Mouse (Mus musculus) forebrain, embryonic 13.5 days (tissue): ENCODE data around the gene Tex13c2. TPM values are rescaled to one million over a fixed set of nuclear protein-coding genes. Genes with fewer than 3 reads are reported as not detected.

Experiments used
- ATAC-seq: fragments of 200-750 bp; cut with Nextera tagmentation; 2 replicates; pipeline ENCODE4 v1.8.0; 2017
- H3K27ac ChIP-seq: fragments of 300-500 bp; sonication (generic); 2 replicates; pipeline ENCODE4 v1.5.1; 2015; ENCODE audit warnings: inconsistent platforms, mild to moderate bottlenecking, moderate library complexity
- H3K27me3 ChIP-seq: fragments of 300-500 bp; sonication (generic); 2 replicates; pipeline ENCODE4 v1.6.1; 2015; ENCODE audit warnings: mild to moderate bottlenecking, inconsistent platforms
- H3K36me3 ChIP-seq: fragments of 300-500 bp; sonication (generic); 2 replicates; pipeline ENCODE4 v1.6.1; 2015; ENCODE audit warnings: mild to moderate bottlenecking, inconsistent platforms; ENCODE audit not compliant: poor library complexity, severe bottlenecking
- H3K4me1 ChIP-seq: fragments of 300-500 bp; sonication (generic); 2 replicates; pipeline ENCODE4 v1.6.1; 2015; ENCODE audit warnings: inconsistent platforms
- H3K4me2 ChIP-seq: fragments of 300-500 bp; sonication (generic); 2 replicates; pipeline ENCODE4 v1.6.1; 2015; ENCODE audit warnings: inconsistent platforms, mild to moderate bottlenecking, moderate library complexity
- H3K4me3 ChIP-seq: fragments of 300-500 bp; sonication (generic); 2 replicates; pipeline ENCODE4 v1.5.1; 2015; ENCODE audit warnings: mild to moderate bottlenecking, inconsistent platforms
- H3K9ac ChIP-seq: fragments of 300-500 bp; sonication (generic); 2 replicates; pipeline ENCODE4 v1.6.1; 2015; ENCODE audit warnings: mild to moderate bottlenecking, inconsistent platforms
- H3K9me3 ChIP-seq: fragments of 300-500 bp; sonication (generic); replicated peaks from 2 replicates; pipeline ENCODE4 v1.6.1; 2016; ENCODE audit warnings: inconsistent platforms
- WGBS: fragments of 180-500 bp; shearing (Covaris S2); methylation state at CpG from one replicate; pipeline ENCODE4 v1.1.7; 2015; 5-methylcytosine and 5-hydroxymethylcytosine counted together
- polyA plus RNA-seq: library from polyadenylated mRNA; unstranded; fragments of >200 nt; fragmentation: Nextera tagmentation; extraction: Ambion mirVana; gene quantifications from 2 replicates; pipeline ENCODE4 v1.2.1, GENCODE M21; 2015

Tex13c2 gene
- not detected in 2 replicates for polyA plus RNA-seq

- WGBS = 89% methylated on average over 16 of the region's 16 CpGs
- Histone ChIP-seq H3K4me2 (no peak within 1 kb of the TSS), H3K4me1 (no peaks in the 10 kb centered on the region), H3K9ac (no peak within 1 kb of the TSS), H3K27ac (no peak within 1 kb of the TSS), H3K4me3 (no peak within 1 kb of the TSS), H3K9me3 (peaks cover 6% of the 10 kb centered on the region; the same call in 1 of the 2 replicates), H3K36me3 (no peaks in the 10 kb centered on the region), H3K27me3 (no peaks in the 10 kb centered on the region)
- ATAC-seq = no peak
Measured at GRCm38 (mm10) chrX:42489446-42489845, at the start of gene Tex13c2. Tex13c2 (plus strand) TSS chrX:42489691.

- WGBS = 84% methylated on average over 1 of the region's 1 CpGs
- H3K27me3 ChIP-seq = no peaks in the 10 kb centered on the region
- no peaks in the 10 kb centered on the region for H3K4me1 ChIP-seq
- no peak overlapping the region for H3K9ac ChIP-seq
- H3K27ac ChIP-seq = no peak overlapping the region
- no peaks in the 10 kb centered on the region for H3K36me3 ChIP-seq
- H3K4me3 ChIP-seq = no peak overlapping the region
- H3K9me3 ChIP-seq = no peaks in the 10 kb centered on the region
- no peak for ATAC-seq
- no peak overlapping the region for H3K4me2 ChIP-seq
Measured at GRCm38 (mm10) chrX:42450305-42450704, 39.2 kb upstream of the Tex13c2 start.

- ATAC-seq = no peak
- no peaks in the 10 kb centered on the region for H3K4me1 ChIP-seq
- H3K27ac ChIP-seq = no peak overlapping the region
- no peaks in the 10 kb centered on the region for H3K36me3 ChIP-seq
- no peak overlapping the region for H3K4me2 ChIP-seq
- 91% methylated on average over 1 of the region's 1 CpGs for WGBS
- H3K9me3 ChIP-seq = no peaks in the 10 kb centered on the region
- no peak overlapping the region for H3K9ac ChIP-seq
- H3K27me3 ChIP-seq = no peaks in the 10 kb centered on the region
- H3K4me3 ChIP-seq = no peak overlapping the region
Measured at GRCm38 (mm10) chrX:42453001-42453400, 36.5 kb upstream of the Tex13c2 start.

- Histone ChIP-seq H3K4me1 (no peaks in the 10 kb centered on the region), H3K27ac (no peak overlapping the region), H3K27me3 (no peaks in the 10 kb centered on the region), H3K9ac (no peak overlapping the region), H3K4me3 (no peak overlapping the region), H3K36me3 (no peaks in the 10 kb centered on the region), H3K4me2 (no peak overlapping the region), H3K9me3 (no peaks in the 10 kb centered on the region)
- ATAC-seq = no peak
- WGBS = 81% methylated on average over 7 of the region's 7 CpGs
Measured at GRCm38 (mm10) chrX:42454533-42454932, 35.0 kb upstream of the Tex13c2 start.

- no peak for ATAC-seq
- Histone ChIP-seq H3K4me3 (no peak overlapping the region), H3K9ac (no peak overlapping the region), H3K27me3 (no peaks in the 10 kb centered on the region), H3K36me3 (no peaks in the 10 kb centered on the region), H3K27ac (no peak overlapping the region), H3K9me3 (peaks cover 6% of the 10 kb centered on the region; the same call in 1 of the 2 replicates), H3K4me2 (no peak overlapping the region), H3K4me1 (no peaks in the 10 kb centered on the region)
- WGBS = 91% methylated on average over 8 of the region's 8 CpGs
Measured at GRCm38 (mm10) chrX:42490336-42490735, 845 bp downstream of the Tex13c2 start.

- Histone ChIP-seq H3K27me3 (no peaks in the 10 kb centered on the region), H3K4me2 (no peak overlapping the region), H3K4me3 (no peak overlapping the region), H3K27ac (no peak overlapping the region), H3K9ac (no peak overlapping the region), H3K4me1 (no peaks in the 10 kb centered on the region), H3K36me3 (no peaks in the 10 kb centered on the region), H3K9me3 (no peaks in the 10 kb centered on the region)
- no peak for ATAC-seq
Measured at GRCm38 (mm10) chrX:42500538-42500937, 11.0 kb downstream of the Tex13c2 start.

GRCm38 (mm10) chrX:42502291-42503043 lies 13.0 kb downstream of the Tex13c2 start, which contains the start of gene Sh2d1a:
Sh2d1a (plus strand) TSS chrX:42502453.
- Histone ChIP-seq H3K4me2 (no peak within 1 kb of the TSS), H3K9me3 (no peaks in the 10 kb centered on the region), H3K4me3 (no peak within 1 kb of the TSS), H3K27me3 (no peaks in the 10 kb centered on the region), H3K27ac (no peak within 1 kb of the TSS), H3K36me3 (no peaks in the 10 kb centered on the region), H3K9ac (no peak within 1 kb of the TSS), H3K4me1 (no peaks in the 10 kb centered on the region)
- WGBS = 71% methylated on average over 13 of the region's 13 CpGs
- ATAC-seq = no peak

- 69% methylated on average over 2 of the region's 2 CpGs for whole genome bisulfite sequencing
- no peak overlapping the region for H3K4me2 ChIP-seq
- no peaks in the 10 kb centered on the region for H3K4me1 ChIP-seq
- H3K4me3 ChIP-seq = no peak overlapping the region
- H3K9me3 ChIP-seq = no peaks in the 10 kb centered on the region
- H3K27me3 ChIP-seq = no peaks in the 10 kb centered on the region
- ATAC-seq = no peak
- no peak overlapping the region for H3K9ac ChIP-seq
- H3K36me3 ChIP-seq = no peaks in the 10 kb centered on the region
- no peak overlapping the region for H3K27ac ChIP-seq
Measured at GRCm38 (mm10) chrX:42511105-42511504, 21.6 kb downstream of the Tex13c2 start.

GRCm38 (mm10) chrX:42512567-42512966 lies 23.1 kb downstream of the Tex13c2 start:
- ATAC-seq = no peak

GRCm38 (mm10) chrX:42522868-42523267 lies 33.4 kb downstream of the Tex13c2 start:
- Histone ChIP-seq H3K9ac (no peak overlapping the region), H3K9me3 (no peaks in the 10 kb centered on the region), H3K4me3 (no peak overlapping the region), H3K4me1 (no peaks in the 10 kb centered on the region), H3K27ac (no peak overlapping the region), H3K27me3 (no peaks in the 10 kb centered on the region), H3K4me2 (no peak overlapping the region), H3K36me3 (no peaks in the 10 kb centered on the region)
- ATAC-seq = no peak
- WGBS = 84% methylated on average over 2 of the region's 2 CpGs

More at GRCm38 (mm10) chrX:42512567-42512966, 23.1 kb downstream of the Tex13c2 start:
- Histone ChIP-seq H3K9ac (no peak overlapping the region), H3K4me2 (no peak overlapping the region), H3K4me1 (no peaks in the 10 kb centered on the region), H3K27ac (no peak overlapping the region), H3K36me3 (no peaks in the 10 kb centered on the region), H3K27me3 (no peaks in the 10 kb centered on the region), H3K4me3 (no peak overlapping the region), H3K9me3 (no peaks in the 10 kb centered on the region)

GRCm38 (mm10) chrX:42530703-42531102 lies 41.2 kb downstream of the Tex13c2 start:
- H3K9me3 ChIP-seq = no peaks in the 10 kb centered on the region

GRCm38 (mm10) chrX:42540030-42540755 lies 50.7 kb downstream of the Tex13c2 start:
- Histone ChIP-seq H3K4me2 (peak overlapping the region; percentile 46), H3K27me3 (no peaks in the 10 kb centered on the region), H3K4me1 (0 out of 2 replicates have a peak, but pooled peaks cover 4% of the 10 kb centered on the region), H3K9me3 (no peaks in the 10 kb centered on the region), H3K9ac (no peak overlapping the region), H3K36me3 (no peaks in the 10 kb centered on the region), H3K27ac (peak overlapping the region; percentile 74; the same call in 1 of the 2 replicates), H3K4me3 (peak overlapping the region; percentile 15; the same call in 1 of the 2 replicates)
- WGBS = 16% methylated on average over 3 of the region's 3 CpGs
- peak; percentile 93 for ATAC-seq

More at GRCm38 (mm10) chrX:42530703-42531102, 41.2 kb downstream of the Tex13c2 start:
- no peaks in the 10 kb centered on the region for H3K27me3 ChIP-seq
- H3K27ac ChIP-seq = no peak overlapping the region
- no peaks in the 10 kb centered on the region for H3K36me3 ChIP-seq
- ATAC-seq = 0 out of 2 replicates have a peak, but pooled peaks have one; percentile 21
- 0 out of 2 replicates have a peak, but pooled peaks cover 2% of the 10 kb centered on the region for H3K4me1 ChIP-seq
- no peak overlapping the region for H3K4me3 ChIP-seq
- no peak overlapping the region for H3K9ac ChIP-seq
- H3K4me2 ChIP-seq = no peak overlapping the region
- 56% methylated on average over 4 of the region's 4 CpGs for WGBS
